ENCODE assay signal across 38 mouse cellular contexts in genomic region chr17:34517252-34517651, GRCm38 (mm10). TPM values are rescaled to one million over a fixed set of nuclear protein-coding genes. Genes with fewer than 3 reads are reported as not detected.
"Had no signal": no experiment of that assay in that cellular context is flagged by ENCODE, and none has a peak within 500 bp of the region (broad histone marks: within the 10 kb centered on the region; RNA-seq: fewer than 3 reads in every experiment).

Gene Btnl6 (minus strand): TSS chr17:34517352.

- H3K9ac ChIP-seq: forebrain, embryonic 15.5 days; forebrain, postnatal 0 days; heart, embryonic 13.5 days; heart, embryonic 15.5 days; hindbrain, embryonic 12.5 days; hindbrain, embryonic 14.5 days; kidney, embryonic 15.5 days; limb, embryonic 12.5 days; liver, embryonic 13.5 days; liver, embryonic 15.5 days had no signal

- H3K4me3 ChIP-seq: forebrain, embryonic 15.5 days; gastrocnemius, adult 2 months; heart, embryonic 13.5 days; heart, embryonic 15.5 days; hindbrain, embryonic 12.5 days; kidney, embryonic 15.5 days; layer of hippocampus, adult 2 months; left cerebral cortex, adult 2 months; limb, embryonic 10.5 days; limb, embryonic 12.5 days; liver, embryonic 13.5 days; liver, embryonic 15.5 days had no signal

- H3K27ac ChIP-seq: forebrain, embryonic 15.5 days; gastrocnemius, adult 2 months; heart, embryonic 13.5 days; heart, embryonic 15.5 days; hindbrain, embryonic 12.5 days; hindbrain, embryonic 14.5 days; kidney, embryonic 15.5 days; kidney, postnatal 0 days; layer of hippocampus, adult 2 months; left cerebral cortex, adult 2 months; limb, embryonic 10.5 days; limb, embryonic 12.5 days; liver, embryonic 13.5 days; liver, embryonic 15.5 days had no signal

- H3K36me3 ChIP-seq: forebrain, embryonic 15.5 days; heart, embryonic 13.5 days; heart, embryonic 15.5 days; hindbrain, embryonic 12.5 days; kidney, embryonic 15.5 days; limb, embryonic 10.5 days; limb, embryonic 12.5 days; liver, embryonic 13.5 days; liver, embryonic 15.5 days had no signal

- DNase-seq: forebrain, postnatal 0 days; gastrocnemius, adult 2 months; gastrocnemius, postnatal 10 days; gastrocnemius, postnatal 25 days; heart, adult 18-20 months; heart, postnatal 36 days; kidney, adult 11 months; kidney, adult 2 months; kidney, adult 9 months; kidney, postnatal 14 days; kidney, postnatal 36 days; liver; liver, embryonic 13.5 days had no signal

- H3K27me3 ChIP-seq: forebrain, embryonic 15.5 days; heart, embryonic 15.5 days; hindbrain, embryonic 12.5 days; kidney, embryonic 15.5 days had no signal

- H3K4me2 ChIP-seq: forebrain, embryonic 15.5 days; heart, embryonic 11.5 days; heart, embryonic 13.5 days; heart, embryonic 15.5 days; hindbrain, embryonic 12.5 days; hindbrain, embryonic 14.5 days; kidney, embryonic 15.5 days; limb, embryonic 12.5 days; liver, embryonic 11.5 days; liver, embryonic 13.5 days; liver, embryonic 15.5 days had no signal

- ATAC-seq: forebrain, embryonic 15.5 days; forebrain, postnatal 0 days; hindbrain, embryonic 16.5 days; inflammation-experienced regulatory T-cells, adult 6 months had no signal

- H3K4me1 ChIP-seq: forebrain, embryonic 15.5 days; heart, embryonic 13.5 days; heart, embryonic 15.5 days; hindbrain, embryonic 12.5 days; kidney, embryonic 15.5 days; limb, embryonic 10.5 days; limb, embryonic 12.5 days; liver, embryonic 13.5 days; liver, embryonic 15.5 days had no signal

- H3K9me3 ChIP-seq: forebrain, embryonic 15.5 days; heart, embryonic 13.5 days; heart, embryonic 15.5 days; hindbrain, embryonic 12.5 days; kidney, embryonic 15.5 days; limb, embryonic 10.5 days; limb, embryonic 12.5 days; liver, embryonic 13.5 days; liver, embryonic 15.5 days had no signal

RNA-seq across cellular contexts. Expression of gene Btnl6, which starts in this region (rescaled TPM):
- total RNA-seq: forebrain, postnatal 0 days; gastrocnemius, adult 2 months; gastrocnemius, postnatal 10 days; gastrocnemius, postnatal 25 days; heart, adult 18-20 months; heart, adult 8-10 months; heart, postnatal 36 days; hematopoietic stem cell, adult 5-6 weeks; layer of hippocampus, adult 2 months; layer of hippocampus, postnatal 10 days; layer of hippocampus, postnatal 25 days; left cerebral cortex, adult 2 months; left cerebral cortex, postnatal 14 days; left cerebral cortex, postnatal 36 days had no signal
- polyA plus RNA-seq: forebrain, embryonic 15.5 days; forebrain, postnatal 0 days; gonadal fat pad, adult 2 months; heart, embryonic 11.5 days; heart, embryonic 13.5 days; heart, embryonic 15.5 days; heart, postnatal 0 days; hindbrain, embryonic 12.5 days; hindbrain, embryonic 14.5 days; hindbrain, embryonic 16.5 days; inflammation-experienced regulatory T-cells, adult 6 months; kidney, adult 2 months; kidney, embryonic 15.5 days; kidney, postnatal 0 days; limb, embryonic 10.5 days; limb, embryonic 12.5 days; limb, embryonic 14.5 days; liver, embryonic 11.5 days; liver, embryonic 13.5 days; liver, embryonic 15.5 days had no signal
